Mouse (Mus musculus): ENCODE data around the gene Specc1. TPM values are rescaled to one million over a fixed set of nuclear protein-coding genes. Genes with fewer than 3 reads are reported as not detected.

Specc1 gene
- total and polyA plus RNA-seq, 3 experiments = 7.3 to 18.6 (median 15.5) TPM

- no peaks in the 10 kb centered on the region for H3K36me3 ChIP-seq (replicated peaks in 1 of 2; ENCODE audit: control insufficient read depth in 1 of 2, insufficient read depth in 1 of 2, low read length in 1 of 2)
- dilution Hi-C loops (cut with MboI; ENCODE audit: extremely low pct_ligation_motif_present, extremely low pct_unique_long_range_greater_than_20kb, low sequenced_read_pairs) = no loop called here
- peaks cover 3 to 25% of the 10 kb centered on the region in 2 experiments for H3K4me1 ChIP-seq (ENCODE audit: control insufficient read depth in 1 of 2, insufficient read depth in 2 of 2)
These were observed 118.0 kb downstream of the Specc1 start for GRCm38 (mm10) chr11:62074578-62074977.

GRCm38 (mm10) chr11:62075071-62075470 lies 118.5 kb downstream of the Specc1 start:
- Histone ChIP-seq H3K27ac (ENCODE audit: insufficient read depth, low read depth) (no peak overlapping the region), H3K9ac (ENCODE audit: insufficient read depth, low read depth) (no peak overlapping the region), H3K4me1 (ENCODE audit: control insufficient read depth in 1 of 2, insufficient read depth in 2 of 2) (peaks cover 3 to 30% of the 10 kb centered on the region in 2 experiments), H3K79me2 (replicated peaks; ENCODE audit: control insufficient read depth, extremely low read depth, insufficient read depth, poor library complexity, severe bottlenecking) (no peaks in the 10 kb centered on the region), H3K36me3 (replicated peaks in 1 of 2; ENCODE audit: control insufficient read depth in 1 of 2, insufficient read depth in 1 of 2, low read length in 1 of 2) (no peaks in the 10 kb centered on the region), H3K4me2 (ENCODE audit: insufficient read depth, low read depth, poor library complexity, severe bottlenecking) (no peak overlapping the region), H3K27me3 (replicated peaks) (no peaks in the 10 kb centered on the region), H3K4me3 (replicated peaks in 1 of 3; ENCODE audit: low read depth in 2 of 3, low read length in 2 of 3, poor library complexity in 1 of 3) (no peak overlapping the region), H3K9me3 (replicated peaks; ENCODE audit: low read length) (no peaks in the 10 kb centered on the region)
- no peak for DNase-seq (ENCODE audit: extremely low read depth)
- in situ Hi-C loops (cut with MboI; ENCODE audit: low pct_ligation_motif_present, low pct_unique_long_range_greater_than_20kb, low sequenced_read_pairs) (no loop called here), dilution Hi-C loops (cut with MboI; ENCODE audit: extremely low pct_ligation_motif_present, extremely low pct_unique_long_range_greater_than_20kb, low sequenced_read_pairs) (no loop called here)
- TF ChIP-seq TCF12 (IDR thresholded peaks at IDR 0.05; ENCODE audit: low read depth, low read length) (no peak), HCFC1 (IDR thresholded peaks at IDR 0.05; ENCODE audit: low read depth, low read length) (no peak), USF2 (conservative IDR thresholded peaks at IDR 0.05; ENCODE audit: low read depth, low read length) (no peak), POLR2AphosphoS2 (IDR thresholded peaks at IDR 0.05; ENCODE audit: low read depth, low read length) (no peak), RCOR1 (conservative IDR thresholded peaks at IDR 0.05; ENCODE audit: low read depth, low read length) (no peak), CHD1 (IDR thresholded peaks at IDR 0.05; ENCODE audit: low read depth, low read length) (no peak), CHD2 (IDR thresholded peaks at IDR 0.05; ENCODE audit: low read length) (no peak), TBP (conservative IDR thresholded peaks at IDR 0.05; ENCODE audit: low read depth, low read length) (no peak), MAFK (IDR thresholded peaks at IDR 0.05; ENCODE audit: insufficient replicate concordance, low read length) (no peak)

More at GRCm38 (mm10) chr11:62074578-62074977, 118.0 kb downstream of the Specc1 start:
- DNase-seq (ENCODE audit: extremely low read depth) = no peak
- no peak for TF ChIP-seq USF2 (conservative IDR thresholded peaks at IDR 0.05; ENCODE audit: low read depth, low read length)
- H3K4me2 ChIP-seq (ENCODE audit: insufficient read depth, low read depth, poor library complexity, severe bottlenecking) = no peak overlapping the region
- no peak overlapping the region for H3K9ac ChIP-seq (ENCODE audit: insufficient read depth, low read depth)
- in situ Hi-C loops (cut with MboI; ENCODE audit: low pct_ligation_motif_present, low pct_unique_long_range_greater_than_20kb, low sequenced_read_pairs) = no loop called here
- H3K27ac ChIP-seq (ENCODE audit: insufficient read depth, low read depth) = no peak overlapping the region
- no peaks in the 10 kb centered on the region for H3K9me3 ChIP-seq (replicated peaks; ENCODE audit: low read length)
- H3K79me2 ChIP-seq (replicated peaks; ENCODE audit: control insufficient read depth, extremely low read depth, insufficient read depth, poor library complexity, severe bottlenecking) = no peaks in the 10 kb centered on the region
- no peak overlapping the region for H3K4me3 ChIP-seq (replicated peaks in 1 of 3; ENCODE audit: low read depth in 2 of 3, low read length in 2 of 3, poor library complexity in 1 of 3)
- H3K27me3 ChIP-seq (replicated peaks) = no peaks in the 10 kb centered on the region

GRCm38 (mm10) chr11:62075551-62075950 lies 119.0 kb downstream of the Specc1 start:
- Histone ChIP-seq H3K4me3 (replicated peaks in 1 of 3; ENCODE audit: low read depth in 2 of 3, low read length in 2 of 3, poor library complexity in 1 of 3) (no peak overlapping the region), H3K9ac (ENCODE audit: insufficient read depth, low read depth) (no peak overlapping the region), H3K4me2 (ENCODE audit: insufficient read depth, low read depth, poor library complexity, severe bottlenecking) (no peak overlapping the region), H3K36me3 (replicated peaks in 1 of 2; ENCODE audit: control insufficient read depth in 1 of 2, insufficient read depth in 1 of 2, low read length in 1 of 2) (no peaks in the 10 kb centered on the region), H3K27me3 (replicated peaks) (no peaks in the 10 kb centered on the region), H3K27ac (ENCODE audit: insufficient read depth, low read depth) (no peak overlapping the region), H3K9me3 (replicated peaks; ENCODE audit: low read length) (no peaks in the 10 kb centered on the region), H3K4me1 (ENCODE audit: control insufficient read depth in 1 of 2, insufficient read depth in 2 of 2) (peaks cover 3 to 35% of the 10 kb centered on the region in 2 experiments), H3K79me2 (replicated peaks; ENCODE audit: control insufficient read depth, extremely low read depth, insufficient read depth, poor library complexity, severe bottlenecking) (no peaks in the 10 kb centered on the region)
- no peak for DNase-seq (ENCODE audit: extremely low read depth)
- in situ Hi-C loops (cut with MboI; ENCODE audit: low pct_ligation_motif_present, low pct_unique_long_range_greater_than_20kb, low sequenced_read_pairs) = no loop called here
- TF ChIP-seq JUN (IDR thresholded peaks at IDR 0.05; ENCODE audit: insufficient read depth, low read depth, low read length) = no peak
- TF ChIP-seq BHLHE40 (IDR thresholded peaks at IDR 0.05; ENCODE audit: low read depth, low read length) = no peak
- TF ChIP-seq MYC (IDR thresholded peaks at IDR 0.05; ENCODE audit: low read depth, low read length) = no peak
- dilution Hi-C loops (cut with MboI; ENCODE audit: extremely low pct_ligation_motif_present, extremely low pct_unique_long_range_greater_than_20kb, low sequenced_read_pairs) = no loop called here

Measured in CH12.LX (cell line).